Mouse (Mus musculus) midbrain, postnatal 0 days (tissue): ENCODE results near the gene Rnaseh2b. TPM values are rescaled to one million over a fixed set of nuclear protein-coding genes. Genes with fewer than 3 reads are reported as not detected.

Experiments used
- ATAC-seq: fragments of 200-750 bp; cut with Nextera tagmentation; 2 replicates; pipeline ENCODE4 v1.8.0; 2017; ENCODE audit warnings: moderate number of reproducible peaks, mild to moderate bottlenecking, moderate TSS enrichment, moderate library complexity; ENCODE audit not compliant: low FRiP score
- DNase-seq: peaks from one replicate; pipeline ENCODE4 v3.0.0-alpha.2; 2015; ENCODE audit warnings: low spot score
- H3K27ac ChIP-seq: fragments of 300-500 bp; sonication (generic); 2 replicates; pipeline ENCODE4 v1.5.1; 2014; ENCODE audit warnings: low read depth, mild to moderate bottlenecking, low read length, mixed read lengths
- H3K27me3 ChIP-seq: fragments of 300-500 bp; sonication (generic); 2 replicates; pipeline ENCODE4 v1.6.1; 2014; ENCODE audit warnings: low read length, control low read depth, mixed read lengths; ENCODE audit not compliant: insufficient read depth
- H3K36me3 ChIP-seq: fragments of 300-500 bp; sonication (generic); 2 replicates; pipeline ENCODE4 v1.6.1; 2014; ENCODE audit warnings: low read length, control low read depth, mixed read lengths; ENCODE audit not compliant: insufficient read depth
- H3K4me1 ChIP-seq: fragments of 300-500 bp; sonication (generic); 2 replicates; pipeline ENCODE4 v1.6.1; 2014; ENCODE audit warnings: mild to moderate bottlenecking, control low read depth, antibody characterized with exemption, low read length, mixed read lengths; ENCODE audit not compliant: insufficient read depth
- H3K4me2 ChIP-seq: fragments of 300-500 bp; sonication (generic); 2 replicates; pipeline ENCODE4 v1.6.1; 2014; ENCODE audit warnings: low read depth, mild to moderate bottlenecking, low read length, mixed read lengths; ENCODE audit not compliant: poor library complexity, severe bottlenecking
- H3K4me3 ChIP-seq: fragments of 300-500 bp; sonication (generic); 2 replicates; pipeline ENCODE4 v1.5.1; 2014; ENCODE audit warnings: low read depth, mild to moderate bottlenecking, low read length, moderate library complexity
- H3K9ac ChIP-seq: fragments of 300-500 bp; sonication (generic); replicated peaks from 2 replicates; pipeline ENCODE4 v1.6.1; 2014; ENCODE audit warnings: mild to moderate bottlenecking, low read length, moderate library complexity, mixed read lengths; ENCODE audit not compliant: poor library complexity, severe bottlenecking
- H3K9me3 ChIP-seq: fragments of 300-500 bp; sonication (generic); 2 replicates; pipeline ENCODE4 v1.6.1; 2016; ENCODE audit warnings: low read length, control low read depth
- CTCF ChIP-seq: IDR thresholded peaks from 2 replicates; pipeline ENCODE4 v1.5.1; 2016; ENCODE audit warnings: antibody characterized with exemption, mild to moderate bottlenecking
- WGBS: fragments of 180-500 bp; shearing (Covaris S2); extraction: QIAGEN DNeasy Blood & Tissue Kit; methylation state at CpG from one replicate; pipeline ENCODE4 v1.1.7; 2014; 5-methylcytosine and 5-hydroxymethylcytosine counted together
- polyA plus RNA-seq: library from polyadenylated mRNA; unstranded; fragments of >200 nt; fragmentation: Nextera tagmentation; extraction: Ambion mirVana; gene quantifications from 2 replicates; pipeline ENCODE4 v1.2.1, GENCODE M21; 2015
- total RNA-seq: library from RNA; depleted of rRNA; stranded (reverse); fragments of >200 nt; gene quantifications from 2 replicates; pipeline ENCODE4 v1.2.3, GENCODE M21; 2014

Rnaseh2b gene
- total and polyA plus RNA-seq, 2 experiments from 2014 or later = 24.1 to 29.8 TPM

DNA sequence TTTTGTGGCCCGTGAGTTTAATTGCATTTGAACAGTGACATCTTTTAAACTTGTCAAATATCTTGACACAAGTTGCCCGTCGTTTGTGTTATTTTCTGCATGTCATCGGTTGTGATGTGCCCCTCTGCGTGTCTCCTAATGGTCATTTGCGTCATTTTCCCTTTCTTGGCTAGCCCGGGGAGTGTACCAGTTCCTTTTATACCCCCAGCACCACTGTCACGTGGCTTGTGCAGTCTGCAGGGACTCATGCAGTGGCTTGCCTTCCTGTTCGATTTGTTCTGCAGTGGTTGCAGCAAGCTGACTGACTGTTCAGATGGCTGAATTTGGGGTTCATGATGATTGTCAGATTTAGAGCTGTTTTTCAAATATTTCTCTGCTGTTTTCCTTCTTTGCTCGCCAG lies 81.6 kb downstream of the Rnaseh2b start:
- Histone ChIP-seq H3K9me3 (no peaks in the 10 kb centered on the region), H3K36me3 (no peaks in the 10 kb centered on the region), H3K27ac (no peak overlapping the region), H3K4me1 (no peaks in the 10 kb centered on the region), H3K4me2 (no peak overlapping the region), H3K4me3 (no peak overlapping the region), H3K9ac (no peak overlapping the region), H3K27me3 (no peaks in the 10 kb centered on the region)
- DNase-seq (no peak), ATAC-seq (no peak)
- TF ChIP-seq CTCF = no peak
- 79% methylated on average over 10 of the region's 10 CpGs for WGBS

DNA sequence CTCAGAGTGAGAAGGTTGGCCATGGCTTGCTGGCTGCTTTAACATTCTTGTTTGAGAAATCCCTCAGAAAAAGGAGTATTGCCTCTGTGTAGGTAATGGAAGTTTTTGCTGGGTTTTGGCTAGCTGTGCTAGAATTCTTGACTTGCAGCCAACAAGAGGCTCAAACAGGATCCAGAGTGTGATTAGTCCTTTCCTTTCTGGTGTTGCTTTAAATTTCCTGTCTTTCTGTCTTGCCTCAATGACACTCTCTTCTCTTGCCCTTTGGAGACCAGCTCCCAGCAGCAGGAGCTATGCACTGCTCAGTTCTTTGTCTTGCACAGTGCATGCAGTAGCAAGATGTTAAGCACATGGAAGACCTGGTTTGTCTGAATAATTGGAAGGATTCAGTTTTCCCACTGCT lies 83.3 kb downstream of the Rnaseh2b start:
- Histone ChIP-seq H3K27me3 (no peaks in the 10 kb centered on the region), H3K4me3 (no peak overlapping the region), H3K9ac (no peak overlapping the region), H3K9me3 (no peaks in the 10 kb centered on the region), H3K36me3 (no peaks in the 10 kb centered on the region), H3K27ac (no peak overlapping the region), H3K4me1 (no peaks in the 10 kb centered on the region), H3K4me2 (no peak overlapping the region)
- DNase-seq (no peak), ATAC-seq (no peak)
- no peak for TF ChIP-seq CTCF

DNA sequence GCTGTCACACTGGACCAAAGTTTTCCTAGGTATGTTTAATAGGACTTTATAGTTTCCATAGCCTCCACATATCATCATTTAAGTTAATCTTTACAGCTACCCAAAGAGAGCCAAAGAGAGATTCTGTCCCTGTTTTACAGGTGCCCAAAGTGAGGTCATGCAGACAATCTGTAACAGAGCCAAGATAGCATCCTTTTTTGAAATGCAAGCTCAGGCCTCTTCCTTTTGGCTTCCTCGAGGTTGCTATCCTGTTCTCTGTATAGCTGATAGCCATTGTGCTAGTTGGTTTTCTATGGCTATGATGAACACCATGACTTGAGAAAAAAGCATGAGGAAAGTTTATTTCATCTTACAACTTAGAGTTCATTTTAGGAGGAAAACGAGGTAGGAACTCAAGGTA lies 83.7 kb downstream of the Rnaseh2b start:
- Histone ChIP-seq H3K9ac (no peak overlapping the region), H3K9me3 (no peaks in the 10 kb centered on the region), H3K27ac (no peak overlapping the region), H3K4me2 (no peak overlapping the region), H3K4me1 (no peaks in the 10 kb centered on the region), H3K4me3 (no peak overlapping the region), H3K27me3 (no peaks in the 10 kb centered on the region), H3K36me3 (no peaks in the 10 kb centered on the region)
- no peak for TF ChIP-seq CTCF
- no peak for ATAC-seq
- WGBS = 80% methylated on average over 2 of the region's 2 CpGs
- no peak for DNase-seq

DNA sequence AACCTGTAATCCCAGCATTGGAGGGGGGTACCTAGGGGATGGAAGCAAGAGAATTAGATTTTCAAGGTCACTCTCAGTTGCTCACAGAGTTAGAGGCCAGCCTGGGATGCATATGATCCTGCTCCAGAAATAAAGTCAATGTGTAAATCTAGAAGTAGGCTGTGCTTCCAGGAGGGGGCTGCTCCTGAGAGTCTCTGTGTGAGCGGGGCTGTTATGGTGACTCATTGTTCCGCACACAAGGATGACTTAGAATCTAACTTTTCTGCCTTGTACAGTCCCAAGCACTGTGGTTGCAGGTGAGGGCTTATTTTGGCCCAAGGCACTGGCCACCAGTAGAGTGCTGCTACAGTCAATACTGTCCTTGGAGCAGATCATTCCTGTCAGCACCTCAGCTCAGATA lies 87.0 kb downstream of the Rnaseh2b start:
- TF ChIP-seq CTCF = no peak
- Histone ChIP-seq H3K4me3 (no peak overlapping the region), H3K4me2 (no peak overlapping the region), H3K9ac (no peak overlapping the region), H3K4me1 (no peaks in the 10 kb centered on the region), H3K9me3 (no peaks in the 10 kb centered on the region), H3K27me3 (no peaks in the 10 kb centered on the region), H3K36me3 (no peaks in the 10 kb centered on the region), H3K27ac (no peak overlapping the region)
- DNase-seq (no peak), ATAC-seq (no peak)
- 97% methylated on average over 2 of the region's 2 CpGs for WGBS

DNA sequence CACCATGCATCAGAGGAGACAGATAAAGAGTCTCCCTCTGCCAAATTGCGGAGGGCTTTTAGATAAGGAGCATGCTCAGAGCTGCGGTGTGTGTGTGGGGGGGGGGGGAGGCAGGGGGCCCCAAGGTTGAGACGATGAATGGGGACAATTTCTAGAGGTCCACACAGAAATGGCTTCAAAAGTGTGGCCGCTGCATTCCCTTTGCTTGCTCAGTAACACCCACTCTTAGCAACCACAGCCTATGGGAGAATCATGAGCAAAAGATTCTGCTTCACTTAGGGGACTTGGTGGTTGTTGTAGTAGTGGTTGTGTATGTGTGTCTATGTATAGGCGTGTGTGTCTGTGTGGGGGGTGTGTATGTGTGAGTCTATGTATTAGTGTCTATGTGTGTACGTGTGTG lies 88.2 kb downstream of the Rnaseh2b start:
- ATAC-seq = no peak
- Histone ChIP-seq H3K27me3 (no peaks in the 10 kb centered on the region), H3K9me3 (no peaks in the 10 kb centered on the region), H3K4me1 (no peaks in the 10 kb centered on the region), H3K27ac (no peak overlapping the region), H3K36me3 (no peaks in the 10 kb centered on the region), H3K4me2 (no peak overlapping the region), H3K9ac (no peak overlapping the region), H3K4me3 (no peak overlapping the region)
- no peak for DNase-seq
- TF ChIP-seq CTCF = no peak
- WGBS = 63% methylated on average over 6 of the region's 6 CpGs

DNA sequence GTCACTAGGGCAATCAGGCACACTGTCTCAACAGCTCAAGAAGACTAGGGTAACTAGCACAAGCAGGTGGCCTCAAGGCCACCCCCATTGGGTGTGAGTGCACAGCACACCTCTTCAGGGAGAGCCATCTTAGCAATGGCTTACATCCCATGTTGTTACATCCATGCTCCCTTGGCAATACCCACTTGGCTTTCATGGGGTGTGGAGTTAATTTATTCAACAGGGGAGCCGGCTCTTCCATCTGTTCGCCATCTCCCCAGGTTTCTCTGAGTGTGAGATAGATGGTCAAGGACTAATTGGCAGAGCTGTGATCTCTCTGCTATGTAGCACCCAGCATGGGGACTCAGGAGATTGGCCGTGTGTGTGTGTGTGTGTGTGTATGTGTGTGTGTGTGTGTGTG lies 90.7 kb downstream of the Rnaseh2b start:
- no peak overlapping the region for H3K9ac ChIP-seq
- ATAC-seq (no peak), DNase-seq (no peak)
- 92% methylated on average over 3 of the region's 3 CpGs for WGBS
- no peaks in the 10 kb centered on the region for H3K9me3 ChIP-seq
- no peaks in the 10 kb centered on the region for H3K4me1 ChIP-seq
- TF ChIP-seq CTCF = no peak
- H3K4me3 ChIP-seq = no peak overlapping the region
- H3K27ac ChIP-seq = no peak overlapping the region
- H3K27me3 ChIP-seq = no peaks in the 10 kb centered on the region
- H3K4me2 ChIP-seq = no peak overlapping the region
- H3K36me3 ChIP-seq = no peaks in the 10 kb centered on the region

DNA sequence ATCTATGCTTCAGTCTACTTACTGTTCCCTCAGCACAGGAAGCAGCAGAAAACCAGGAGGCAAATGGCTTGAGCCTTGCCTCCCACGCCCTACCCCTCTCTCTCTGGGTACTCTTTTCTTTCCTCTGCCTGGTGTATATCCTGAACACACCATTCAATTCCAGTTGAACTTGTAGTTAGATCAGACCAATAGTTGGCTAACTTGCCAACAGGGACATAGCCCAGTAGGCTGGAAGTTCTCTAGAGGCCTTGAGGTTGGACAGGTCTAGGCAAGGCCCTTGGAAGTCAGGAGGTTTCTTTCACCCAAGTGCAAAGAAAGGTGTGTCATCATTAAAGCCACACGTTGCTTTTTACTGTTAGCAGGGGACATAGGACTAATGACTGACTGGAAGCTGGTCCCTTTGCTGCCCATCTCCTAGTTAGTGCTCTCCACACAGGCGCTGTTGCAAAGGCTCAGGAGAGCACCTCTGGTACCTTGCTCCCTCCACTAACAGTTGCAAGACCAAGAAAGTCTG lies 91.5 kb downstream of the Rnaseh2b start:
- H3K4me3 ChIP-seq = no peak overlapping the region
- WGBS = 92% methylated on average over 3 of the region's 3 CpGs
- DNase-seq (no peak), ATAC-seq (no peak)
- H3K27me3 ChIP-seq = no peaks in the 10 kb centered on the region
- H3K4me2 ChIP-seq = no peak overlapping the region
- no peaks in the 10 kb centered on the region for H3K9me3 ChIP-seq
- TF ChIP-seq CTCF = no peak
- no peak overlapping the region for H3K27ac ChIP-seq
- H3K36me3 ChIP-seq = no peaks in the 10 kb centered on the region
- H3K4me1 ChIP-seq = no peaks in the 10 kb centered on the region
- H3K9ac ChIP-seq = no peak overlapping the region
